ENCODE assay signal across 6 mouse cellular contexts in genomic region chr2:128516694-128517093, GRCm38 (mm10).
"Had no signal": no experiment of that assay in that cellular context is flagged by ENCODE, and none has a peak within 500 bp of the region (broad histone marks: within the 10 kb centered on the region; RNA-seq: fewer than 3 reads in every experiment).

No protein-coding gene starts in this region.

- DNase-seq: kidney, adult 2 months; kidney, postnatal 14 days; lung, adult 18-20 months; right cerebral cortex, adult 18-20 months; right cerebral cortex, postnatal 25 days; thymus, postnatal 36 days had no signal
